Mouse (Mus musculus) limb, embryonic 15.5 days (tissue): Measurements from ENCODE around the gene AC109138.7. TPM values are rescaled to one million over a fixed set of nuclear protein-coding genes. Genes with fewer than 3 reads are reported as not detected.
"Not testable (repeated sequence)": the region's sequence is repeated elsewhere in the genome, so short reads cannot be mapped to it uniquely, and the experiment has no call there.

Experiments used
- ATAC-seq: fragments of 200-750 bp; cut with Nextera tagmentation; 2 replicates; pipeline ENCODE4 v1.8.0; 2017; ENCODE audit warnings: low read depth, moderate TSS enrichment; ENCODE audit not compliant: insufficient number of reproducible peaks, low FRiP score, low TSS enrichment
- H3K27ac ChIP-seq: fragments of 300-500 bp; sonication (generic); 2 replicates; pipeline ENCODE4 v1.5.1; 2015; ENCODE audit warnings: moderate library complexity, mild to moderate bottlenecking, inconsistent platforms
- H3K27me3 ChIP-seq: fragments of 300-500 bp; sonication (generic); 2 replicates; pipeline ENCODE4 v1.6.1; 2015; ENCODE audit warnings: inconsistent platforms
- H3K36me3 ChIP-seq: fragments of 300-500 bp; sonication (generic); 2 replicates; pipeline ENCODE4 v1.6.1; 2015; ENCODE audit warnings: inconsistent platforms
- H3K4me1 ChIP-seq: fragments of 300-500 bp; sonication (generic); 2 replicates; pipeline ENCODE4 v1.6.1; 2015; ENCODE audit warnings: inconsistent platforms
- H3K4me2 ChIP-seq: fragments of 300-500 bp; sonication (generic); 2 replicates; pipeline ENCODE4 v1.6.1; 2015; ENCODE audit warnings: mild to moderate bottlenecking, inconsistent platforms
- H3K4me3 ChIP-seq: fragments of 300-500 bp; sonication (generic); 2 replicates; pipeline ENCODE4 v1.5.1; 2015; ENCODE audit warnings: mild to moderate bottlenecking, inconsistent platforms
- H3K9ac ChIP-seq: fragments of 300-500 bp; sonication (generic); 2 replicates; pipeline ENCODE4 v1.6.1; 2015; ENCODE audit warnings: inconsistent platforms
- H3K9me3 ChIP-seq: fragments of 300-500 bp; sonication (generic); 2 replicates; pipeline ENCODE4 v1.6.1; 2016; ENCODE audit warnings: inconsistent platforms
- WGBS: fragments of 180-500 bp; shearing (Covaris S2); methylation state at CpG from one replicate; pipeline ENCODE4 v1.1.7; 2015; 5-methylcytosine and 5-hydroxymethylcytosine counted together
- polyA plus RNA-seq: library from polyadenylated mRNA; unstranded; fragments of >200 nt; fragmentation: Nextera tagmentation; extraction: Ambion mirVana; gene quantifications from 2 replicates; pipeline ENCODE4 v1.2.1, GENCODE M21; 2015

Gene AC109138.7
- polyA plus RNA-seq, 1 experiment from 2014 or later, result not detected

DNA sequence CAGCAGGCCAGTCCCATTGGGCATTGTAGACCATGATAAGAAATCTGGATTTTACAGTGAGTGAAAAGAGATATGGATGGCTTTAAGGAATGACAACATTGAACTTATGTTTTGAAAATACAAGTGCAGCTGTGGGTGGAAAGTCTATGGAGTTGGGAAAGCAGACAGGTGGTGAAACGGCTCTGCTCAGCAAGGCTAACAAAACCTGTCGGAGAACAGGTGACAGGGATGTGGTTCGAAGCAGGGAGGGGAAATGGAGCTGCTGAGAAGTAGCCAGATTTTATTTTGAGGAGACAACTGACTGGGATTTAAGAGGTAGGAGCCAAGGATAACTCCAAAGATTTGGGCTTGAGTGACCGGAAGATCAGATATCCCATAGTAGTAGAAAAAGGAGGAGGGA lies 20.4 kb downstream of the AC109138.7 start:
- no peak overlapping the region for H3K4me3 ChIP-seq
- peaks cover 6% of the 10 kb centered on the region for H3K27me3 ChIP-seq

DNA sequence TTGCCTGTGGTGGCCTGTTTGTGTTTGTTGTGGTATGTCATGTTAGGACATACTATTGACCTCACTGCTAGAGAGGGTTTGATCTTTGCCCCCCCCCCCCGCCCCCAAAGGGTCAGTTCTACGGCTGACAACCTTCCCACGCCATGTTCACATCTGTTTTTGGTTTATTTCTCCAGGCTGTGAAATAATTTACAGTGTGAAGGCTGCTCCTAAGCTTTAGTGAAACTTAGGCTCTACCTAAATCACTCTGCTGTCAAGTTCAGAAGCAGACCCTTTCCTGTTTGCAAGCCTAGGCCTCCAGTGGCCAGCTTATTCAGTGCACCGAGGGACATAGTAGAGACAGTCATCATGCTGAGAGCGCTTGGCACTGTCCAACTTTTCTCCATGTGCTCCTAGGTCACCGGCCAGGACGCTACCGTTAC lies 26.1 kb downstream of the AC109138.7 start:
- no peak for ATAC-seq
- Histone ChIP-seq H3K4me1 (no peaks in the 10 kb centered on the region), H3K9ac (no peak overlapping the region), H3K4me3 (no peak overlapping the region), H3K9me3 (no peaks in the 10 kb centered on the region; the same call in 1 of the 2 replicates), H3K27me3 (no peaks in the 10 kb centered on the region), H3K27ac (no peak overlapping the region), H3K36me3 (no peaks in the 10 kb centered on the region), H3K4me2 (no peak overlapping the region)
- 22% methylated on average over 8 of the region's 8 CpGs for WGBS

More for the DNA sequence above, 20.4 kb downstream of the AC109138.7 start:
- Histone ChIP-seq H3K27ac (no peak overlapping the region), H3K4me1 (peaks cover 13% of the 10 kb centered on the region), H3K36me3 (no peaks in the 10 kb centered on the region), H3K4me2 (no peak overlapping the region), H3K9ac (no peak overlapping the region), H3K9me3 (no peaks in the 10 kb centered on the region)
- 69% methylated on average over 4 of the region's 4 CpGs for WGBS
- no peak for ATAC-seq

DNA sequence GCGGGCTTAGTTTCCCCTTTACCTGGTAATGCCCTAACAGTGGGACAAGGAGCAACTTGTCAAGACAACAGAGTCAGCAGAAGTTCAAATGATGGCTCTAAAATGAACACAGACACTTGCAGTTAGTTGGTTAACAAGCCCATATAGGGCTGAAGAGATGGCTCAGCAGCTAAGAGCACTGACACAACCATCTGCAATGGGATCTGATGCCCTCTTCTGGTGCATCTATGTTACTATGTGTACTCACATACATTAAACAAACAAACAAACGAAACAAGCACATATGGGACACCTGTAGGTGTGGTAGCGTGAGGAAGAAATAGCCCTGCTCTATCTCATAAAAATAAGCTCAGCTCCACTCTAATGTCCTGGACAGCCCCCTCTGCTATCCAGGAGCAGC lies 28.3 kb downstream of the AC109138.7 start:
- H3K27ac ChIP-seq, result no peak overlapping the region
- no peaks in the 10 kb centered on the region for H3K36me3 ChIP-seq
- H3K9ac ChIP-seq, result no peak overlapping the region
- WGBS, result 63% methylated on average over 3 of the region's 3 CpGs
- H3K4me3 ChIP-seq, result no peak overlapping the region
- H3K27me3 ChIP-seq, result no peaks in the 10 kb centered on the region
- H3K4me1 ChIP-seq, result no peaks in the 10 kb centered on the region
- no peak for ATAC-seq
- no peaks in the 10 kb centered on the region; the same call in 1 of the 2 replicates for H3K9me3 ChIP-seq
- no peak overlapping the region for H3K4me2 ChIP-seq

DNA sequence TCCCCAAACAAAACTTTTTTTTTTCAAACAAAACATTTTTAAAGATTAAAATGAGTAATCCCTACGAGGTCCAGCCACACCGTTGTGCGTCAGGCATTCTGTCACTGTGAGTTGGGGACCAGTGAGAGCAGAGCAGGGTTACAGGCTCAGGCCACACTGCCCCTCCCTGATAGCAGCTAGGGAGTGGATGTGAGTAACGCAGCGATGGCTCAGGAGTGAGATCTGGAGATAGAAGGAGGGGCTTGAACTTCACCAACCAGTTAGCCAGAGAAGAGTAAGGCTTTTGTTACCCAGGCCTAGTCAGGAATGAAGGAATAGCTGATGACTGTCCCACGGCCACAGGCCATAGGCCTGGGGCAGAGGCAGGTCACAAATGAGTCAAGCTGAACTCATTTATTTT lies 30.6 kb downstream of the AC109138.7 start:
- no peak for ATAC-seq
- Histone ChIP-seq H3K27ac (no peak overlapping the region), H3K4me3 (no peak overlapping the region), H3K9ac (no peak overlapping the region), H3K27me3 (no peaks in the 10 kb centered on the region), H3K9me3 (no peaks in the 10 kb centered on the region; the same call in 1 of the 2 replicates), H3K36me3 (no peaks in the 10 kb centered on the region), H3K4me2 (no peak overlapping the region), H3K4me1 (no peaks in the 10 kb centered on the region)
- whole genome bisulfite sequencing, result 74% methylated on average over 6 of the region's 6 CpGs

DNA sequence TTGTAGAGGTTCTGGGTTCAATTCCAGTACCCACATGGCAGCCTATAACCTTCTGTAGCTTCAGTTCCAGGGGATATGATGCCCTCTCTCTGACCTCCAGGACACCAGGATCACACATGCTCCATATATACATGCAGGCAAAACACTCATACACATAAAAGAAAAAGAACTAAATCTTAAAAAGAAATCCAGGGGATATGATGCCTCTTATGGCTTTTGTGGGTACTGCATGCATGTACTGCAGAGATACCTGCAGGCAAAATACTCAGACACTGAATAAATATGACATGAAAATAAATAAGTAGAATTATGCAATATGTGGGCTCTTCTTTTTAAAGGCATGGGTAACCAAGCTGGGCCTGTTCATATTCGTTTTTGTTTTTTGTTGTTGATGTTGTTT lies 32.9 kb downstream of the AC109138.7 start:
- ATAC-seq, result no peak
- WGBS, result 56% methylated on average over 1 of the region's 1 CpGs
- Histone ChIP-seq H3K4me1 (no peaks in the 10 kb centered on the region), H3K27ac (no peak overlapping the region), H3K9ac (no peak overlapping the region), H3K9me3 (no peaks in the 10 kb centered on the region; the same call in 1 of the 2 replicates), H3K4me2 (no peak overlapping the region), H3K4me3 (no peak overlapping the region), H3K36me3 (no peaks in the 10 kb centered on the region), H3K27me3 (no peaks in the 10 kb centered on the region)

DNA sequence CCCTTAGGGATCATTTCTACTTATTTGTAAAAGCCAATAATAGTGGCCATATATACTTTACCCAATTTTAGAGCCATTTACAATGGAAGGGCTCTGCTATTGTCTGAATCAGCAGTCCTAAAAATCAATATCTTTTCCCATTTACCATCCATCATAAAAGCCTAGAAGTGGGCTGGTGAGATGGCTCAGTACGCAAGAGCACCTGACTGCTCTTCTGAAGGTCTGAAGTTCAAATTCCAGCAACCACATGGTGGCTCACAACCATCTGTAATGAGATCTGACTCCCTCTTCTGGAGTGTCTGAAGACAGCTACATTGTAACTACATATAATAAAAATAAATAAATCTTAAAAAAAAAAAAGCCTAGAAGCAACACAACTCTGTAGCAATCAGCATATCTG lies 34.5 kb downstream of the AC109138.7 start:
- H3K27ac ChIP-seq, H3K36me3 ChIP-seq, ATAC-seq, H3K4me2 ChIP-seq, H3K9me3 ChIP-seq, H3K4me1 ChIP-seq, H3K4me3 ChIP-seq, H3K27me3 ChIP-seq, H3K9ac ChIP-seq: not testable (repeated sequence)
- 68% methylated on average over 1 of the region's 1 CpGs for WGBS

DNA sequence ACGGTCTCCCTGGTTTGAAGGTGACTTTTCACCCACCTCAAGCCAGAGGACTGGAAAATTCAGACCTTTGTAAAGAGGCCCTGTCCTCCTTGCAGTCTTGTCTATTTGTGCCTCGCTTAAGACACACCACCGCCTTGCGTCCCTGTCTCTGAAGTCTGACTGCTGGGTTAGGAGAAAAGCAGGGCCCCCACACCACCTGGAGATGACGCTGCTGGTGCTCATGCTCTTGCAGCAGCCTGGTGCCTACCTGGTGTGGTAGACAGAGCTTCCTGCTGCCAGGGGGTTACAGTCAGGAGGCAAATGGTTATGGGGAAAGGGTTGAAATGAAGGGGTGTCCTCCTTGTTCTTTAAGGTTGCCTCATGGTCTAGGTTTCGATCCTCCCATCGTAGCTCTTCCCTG lies 40.1 kb downstream of the AC109138.7 start:
- no peaks in the 10 kb centered on the region for H3K36me3 ChIP-seq
- WGBS, result 88% methylated on average over 7 of the region's 7 CpGs
- H3K4me1 ChIP-seq, result peaks cover 9% of the 10 kb centered on the region
- no peak overlapping the region for H3K27ac ChIP-seq
- no peak for ATAC-seq
- no peak overlapping the region for H3K9ac ChIP-seq
- H3K4me3 ChIP-seq, result no peak overlapping the region
- no peaks in the 10 kb centered on the region for H3K27me3 ChIP-seq
- H3K9me3 ChIP-seq, result no peaks in the 10 kb centered on the region
- H3K4me2 ChIP-seq, result no peak overlapping the region

DNA sequence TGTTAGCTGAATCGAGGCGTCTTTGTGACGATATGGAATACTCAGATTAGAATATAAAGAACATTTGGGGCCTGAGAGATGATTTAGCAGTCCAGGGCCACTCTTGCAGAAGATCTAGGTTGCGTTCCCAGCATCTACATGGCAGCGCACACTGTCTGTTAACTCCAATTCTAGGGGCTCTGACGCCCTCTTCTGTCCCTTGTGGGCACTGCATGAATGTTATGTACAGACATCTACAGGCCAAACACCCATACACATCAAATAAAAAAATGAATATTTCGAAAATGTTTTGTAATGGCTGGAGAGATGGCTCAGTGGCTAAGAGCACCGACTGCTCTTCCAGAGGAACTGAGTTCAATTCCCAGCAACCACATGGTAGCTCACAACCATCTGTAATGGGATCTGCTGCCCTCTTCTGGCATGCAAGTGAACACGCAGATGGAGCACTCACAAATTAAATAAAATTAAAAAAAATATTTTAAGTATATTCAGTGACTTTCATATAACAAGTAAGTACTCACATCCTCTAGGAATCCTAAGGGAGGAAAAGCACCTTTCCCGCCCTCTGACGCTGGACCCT lies 41.5 kb downstream of the AC109138.7 start:
- WGBS, result 75% methylated on average over 11 of the region's 11 CpGs
- no peaks in the 10 kb centered on the region for H3K27me3 ChIP-seq
- H3K27ac ChIP-seq, result no peak overlapping the region
- H3K4me2 ChIP-seq, result no peak overlapping the region
- no peaks in the 10 kb centered on the region for H3K36me3 ChIP-seq
- no peak overlapping the region for H3K9ac ChIP-seq
- H3K4me1 ChIP-seq, result peaks cover 9% of the 10 kb centered on the region
- H3K9me3 ChIP-seq, result no peaks in the 10 kb centered on the region
- H3K4me3 ChIP-seq, result no peak overlapping the region
- no peak for ATAC-seq

DNA sequence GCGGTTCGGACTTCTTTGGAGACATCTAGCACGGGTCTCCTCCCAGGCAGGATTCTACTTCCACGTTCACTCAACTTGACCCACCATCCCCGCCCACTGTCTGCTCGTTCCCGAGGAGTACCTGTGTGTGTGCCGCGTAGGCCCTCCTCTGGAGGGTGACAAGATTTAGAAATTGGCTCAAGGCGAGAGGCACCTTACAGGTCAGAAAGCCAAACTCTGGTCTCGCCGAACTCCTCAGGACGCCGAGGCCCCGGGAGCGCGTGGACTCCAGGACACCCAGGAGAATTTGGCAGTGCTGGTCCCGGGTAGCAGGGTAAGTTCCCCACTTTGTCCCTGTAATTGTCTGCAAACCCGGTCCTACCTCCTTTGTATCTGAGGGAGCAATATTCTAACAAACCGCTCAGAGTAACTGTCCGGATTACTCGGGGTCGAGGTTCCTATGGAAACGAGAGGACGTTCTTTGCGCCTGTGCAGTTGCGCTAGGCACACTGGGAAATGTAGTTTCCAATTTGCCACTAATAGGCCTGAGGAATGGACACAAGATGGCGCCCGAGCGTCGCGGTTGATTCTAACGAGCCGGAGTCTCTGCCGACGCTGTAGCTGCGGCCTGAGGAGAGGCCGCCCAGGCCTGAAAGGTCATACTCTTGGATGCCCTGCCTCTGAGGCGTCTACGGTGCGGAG lies 43.2 kb downstream of the AC109138.7 start:
- ATAC-seq, result peak; percentile 83
- H3K4me3 ChIP-seq, result peak overlapping the region; percentile 63
- H3K27ac ChIP-seq, result peak overlapping the region; percentile 47; the same call in 1 of the 2 replicates
- no peaks in the 10 kb centered on the region for H3K27me3 ChIP-seq
- H3K4me1 ChIP-seq, result peaks cover 9% of the 10 kb centered on the region
- no peaks in the 10 kb centered on the region for H3K9me3 ChIP-seq
- no peaks in the 10 kb centered on the region for H3K36me3 ChIP-seq
- under 1% methylated on average over 41 of the region's 41 CpGs for WGBS
- H3K4me2 ChIP-seq, result peak overlapping the region; percentile 71
- H3K9ac ChIP-seq, result peak overlapping the region; percentile 54

DNA sequence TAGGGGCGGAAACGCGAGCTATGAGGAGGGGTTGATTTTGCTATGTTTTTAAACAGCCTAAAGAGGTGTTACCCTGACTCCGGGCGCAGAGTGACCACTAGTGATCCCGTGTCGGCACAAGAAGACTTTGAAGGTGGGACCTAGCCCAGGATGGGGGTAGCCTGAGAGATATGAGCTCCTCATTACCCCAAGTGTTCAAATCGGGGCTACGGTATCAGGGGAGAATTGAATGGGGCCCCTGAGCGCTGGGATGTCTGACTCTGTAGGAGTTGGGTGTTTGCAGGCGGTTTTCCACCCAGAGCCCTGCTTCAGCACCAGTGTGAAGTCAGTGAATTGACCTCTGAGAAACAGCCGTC lies 43.7 kb downstream of the AC109138.7 start:
- H3K9me3 ChIP-seq, result no peaks in the 10 kb centered on the region
- 19% methylated on average over 12 of the region's 12 CpGs for WGBS
- H3K4me2 ChIP-seq, result peak overlapping the region; percentile 71
- H3K36me3 ChIP-seq, result no peaks in the 10 kb centered on the region
- peaks cover 9% of the 10 kb centered on the region for H3K4me1 ChIP-seq
- peak overlapping the region; percentile 54 for H3K9ac ChIP-seq
- H3K27me3 ChIP-seq, result no peaks in the 10 kb centered on the region
- H3K4me3 ChIP-seq, result peak overlapping the region; percentile 63
- peak overlapping the region; percentile 47; the same call in 1 of the 2 replicates for H3K27ac ChIP-seq
- ATAC-seq, result no peak

DNA sequence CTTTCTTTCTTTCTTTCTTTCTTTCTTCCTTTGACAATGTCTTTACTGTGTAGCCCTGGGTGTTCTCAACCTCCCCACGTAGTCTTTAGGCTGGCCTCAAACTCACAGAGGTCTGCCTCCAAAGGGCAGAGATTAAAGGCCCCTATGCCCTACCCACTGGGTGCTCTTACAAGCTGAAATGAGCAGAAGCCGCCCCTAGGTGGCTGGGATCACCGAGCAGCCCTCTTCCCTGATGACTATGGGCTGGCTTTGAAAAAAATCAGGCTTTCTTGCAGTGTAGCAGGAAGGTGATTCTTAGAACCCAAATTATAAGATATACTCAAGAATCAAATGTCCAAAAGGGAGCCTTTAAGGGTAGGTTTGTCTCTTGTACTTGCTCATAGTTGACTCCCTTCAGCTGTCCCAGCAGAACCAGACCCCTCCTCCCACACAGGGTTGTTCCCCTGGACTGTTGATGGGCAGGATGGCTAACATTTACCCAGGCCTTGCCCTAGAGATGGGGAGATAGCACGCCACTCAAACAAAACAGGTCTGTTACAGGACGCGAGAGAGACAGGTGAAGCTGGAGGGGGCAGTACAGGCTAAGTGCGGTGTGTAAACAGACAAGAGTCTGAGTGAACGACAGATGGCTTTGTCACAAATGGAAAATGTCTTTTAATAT lies 47.0 kb downstream of the AC109138.7 start:
- Histone ChIP-seq H3K4me3 (no peak overlapping the region), H3K27me3 (no peaks in the 10 kb centered on the region), H3K4me2 (no peak overlapping the region), H3K9me3 (no peaks in the 10 kb centered on the region), H3K27ac (no peak overlapping the region), H3K9ac (no peak overlapping the region), H3K36me3 (peaks cover 23% of the 10 kb centered on the region), H3K4me1 (peaks cover 16% of the 10 kb centered on the region)
- ATAC-seq, result no peak
- 62% methylated on average over 8 of the region's 8 CpGs for WGBS

DNA sequence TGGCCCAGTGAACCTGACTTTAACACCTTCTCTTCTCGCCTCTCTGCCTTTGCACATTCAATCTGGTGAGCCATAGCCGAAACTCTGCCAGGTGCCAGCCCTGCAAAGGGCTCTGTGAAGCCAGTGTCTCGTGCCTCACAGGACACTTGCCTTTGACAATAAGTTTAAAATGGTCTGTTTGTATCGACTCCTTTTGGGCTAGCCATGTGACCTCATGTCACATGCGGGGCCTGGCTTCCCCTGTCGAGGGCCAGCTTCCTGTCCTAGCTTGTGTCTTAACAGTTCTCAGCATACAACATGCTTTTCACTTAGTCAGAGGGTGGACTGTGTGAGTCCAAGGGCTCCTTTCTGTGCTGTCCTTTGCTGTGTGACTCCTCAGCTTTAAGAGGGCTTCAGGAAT lies 48.6 kb downstream of the AC109138.7 start:
- Histone ChIP-seq H3K4me1 (peaks cover 13% of the 10 kb centered on the region), H3K9me3 (no peaks in the 10 kb centered on the region), H3K4me3 (no peak overlapping the region), H3K27ac (no peak overlapping the region), H3K4me2 (no peak overlapping the region), H3K36me3 (peaks cover 26% of the 10 kb centered on the region), H3K27me3 (no peaks in the 10 kb centered on the region), H3K9ac (no peak overlapping the region)
- no peak for ATAC-seq
- WGBS, result 71% methylated on average over 6 of the region's 6 CpGs
